Mouse (Mus musculus): ENCODE results near the gene Itgb6. TPM values are rescaled to one million over a fixed set of nuclear protein-coding genes. Genes with fewer than 3 reads are reported as not detected.

The Itgb6 gene
- total RNA-seq, 1 experiment from 2014 or later: not detected

- no peak for DNase-seq
These were observed 49.2 kb downstream of the Itgb6 start for GRCm38 (mm10) chr2:60672973-60673954.

- no peak for DNase-seq
These were observed 51.2 kb downstream of the Itgb6 start for GRCm38 (mm10) chr2:60671215-60671614.

- no peak for DNase-seq
These were observed 59.4 kb downstream of the Itgb6 start for GRCm38 (mm10) chr2:60663071-60663470.

- no peak for DNase-seq
These were observed 62.5 kb downstream of the Itgb6 start for GRCm38 (mm10) chr2:60659993-60660392.

- DNase-seq: no peak
These were observed 63.5 kb downstream of the Itgb6 start for GRCm38 (mm10) chr2:60658992-60659391.

GRCm38 (mm10) chr2:60654828-60655227 lies 67.6 kb downstream of the Itgb6 start:
- DNase-seq: no peak

GRCm38 (mm10) chr2:60650155-60650554 lies 72.3 kb downstream of the Itgb6 start:
- DNase-seq: no peak

- no peak for DNase-seq
These were observed 74.8 kb downstream of the Itgb6 start for GRCm38 (mm10) chr2:60647650-60648049.

GRCm38 (mm10) chr2:60646583-60646982 lies 75.9 kb downstream of the Itgb6 start:
- no peak for DNase-seq

GRCm38 (mm10) chr2:60643406-60643805 lies 79.0 kb downstream of the Itgb6 start:
- no peak for DNase-seq

GRCm38 (mm10) chr2:60642606-60643005 lies 79.8 kb downstream of the Itgb6 start:
- no peak for DNase-seq

- DNase-seq: no peak
These were observed 82.1 kb downstream of the Itgb6 start for GRCm38 (mm10) chr2:60640342-60640672.

- no peak for DNase-seq
These were observed 82.7 kb downstream of the Itgb6 start for GRCm38 (mm10) chr2:60639617-60640341.

- DNase-seq: no peak
These were observed 85.3 kb downstream of the Itgb6 start for GRCm38 (mm10) chr2:60636910-60637761.

- DNase-seq: no peak
These were observed 86.0 kb downstream of the Itgb6 start for GRCm38 (mm10) chr2:60636481-60636880.

- DNase-seq: no peak
These were observed 86.4 kb downstream of the Itgb6 start for GRCm38 (mm10) chr2:60636038-60636437.

GRCm38 (mm10) chr2:60632791-60633190 lies 89.7 kb downstream of the Itgb6 start:
- DNase-seq: no peak

GRCm38 (mm10) chr2:60630304-60630703 lies 92.1 kb downstream of the Itgb6 start:
- no peak for DNase-seq

GRCm38 (mm10) chr2:60627952-60628351 lies 94.5 kb downstream of the Itgb6 start:
- no peak for DNase-seq

GRCm38 (mm10) chr2:60627515-60627914 lies 94.9 kb downstream of the Itgb6 start:
- no peak for DNase-seq

- DNase-seq: no peak
These were observed 96.7 kb downstream of the Itgb6 start for GRCm38 (mm10) chr2:60625766-60626165.

- no peak for DNase-seq
These were observed 100.3 kb downstream of the Itgb6 start for GRCm38 (mm10) chr2:60622161-60622560.
